Mouse (Mus musculus): ENCODE measurements at regions not wholly inside any gene's neighbourhood (a gene's known extent, or its start where the extent isn't known, plus 50 kb on each side); places are given as distances from the start of the nearest gene placed in this dataset.

DNA sequence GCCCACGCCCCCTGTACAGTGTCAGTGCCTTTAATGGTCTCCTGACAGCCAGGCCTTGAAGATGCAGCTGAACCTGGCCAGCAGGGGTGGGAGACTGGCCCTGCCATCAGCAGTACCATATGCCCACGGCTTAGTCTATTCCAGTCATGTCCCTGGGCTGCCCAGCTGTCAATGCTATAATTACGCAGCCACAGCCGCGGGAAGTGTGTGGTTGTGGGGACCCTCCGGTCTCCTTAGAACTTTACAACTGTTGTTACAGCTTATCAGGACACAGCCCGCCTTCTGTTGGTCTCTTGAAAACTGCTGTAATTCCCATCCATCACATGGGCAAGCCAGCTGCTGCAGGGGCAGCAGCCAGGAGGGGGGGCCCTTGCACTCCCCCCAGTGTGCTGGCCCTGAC is 375.1 kb upstream of the Zfp507 start:
- no peak for TF ChIP-seq CTCF (IDR thresholded peaks at IDR 0.05 in 2 of 3, conservative IDR thresholded peaks at IDR 0.05 in 1 of 3; ENCODE audit: control insufficient read depth in 1 of 3, insufficient read depth in 1 of 3, low read depth in 2 of 3, low read length in 3 of 3, poor library complexity in 1 of 3, severe bottlenecking in 1 of 3)
- TF ChIP-seq POLR2A (IDR thresholded peaks at IDR 0.05; ENCODE audit: control insufficient read depth in 1 of 2, insufficient read depth in 1 of 2, low read depth in 1 of 2, low read length in 2 of 2, poor library complexity in 1 of 2), result no peak
- TF ChIP-seq EP300 (IDR thresholded peaks at IDR 0.05; ENCODE audit: low read depth in 1 of 2, low read length in 2 of 2), result no peak
- TF ChIP-seq SMC3 (IDR thresholded peaks at IDR 0.05; ENCODE audit: low read depth, low read length), result no peak
- no peak for TF ChIP-seq MAX (IDR thresholded peaks at IDR 0.05; ENCODE audit: low read length)
- no peak for TF ChIP-seq USF1 (IDR thresholded peaks at IDR 0.05; ENCODE audit: low read depth, low read length)
- TF ChIP-seq MXI1 (IDR thresholded peaks at IDR 0.05; ENCODE audit: low read depth, low read length), result no peak
- TF ChIP-seq HCFC1 (IDR thresholded peaks at IDR 0.05; ENCODE audit: low read depth, low read length), result no peak
- no peak for TF ChIP-seq MAFK (IDR thresholded peaks at IDR 0.05; ENCODE audit: borderline replicate concordance, low read depth, low read length)
- TF ChIP-seq E2F4 (IDR thresholded peaks at IDR 0.05; ENCODE audit: borderline replicate concordance, low read depth, low read length), result no peak
